Comparison of ENCODE assay signal across 8 mouse cellular contexts in genomic region chr9:69125011-69125786, GRCm38 (mm10).
A peak's percentile ranks its signal among the peaks of the same experiment; 100 is the strongest.
DNase-seq lines count a peak whose midpoint lies in the region; ATAC-seq lines count a peak whose summit lies in the region.

No protein-coding gene starts in this region.

- peak overlapping the region; percentile 83 for H3K4me2 ChIP-seq in intestine, embryonic 16.5 days (ENCODE audit: low read depth, low read length)
- H3K4me2 ChIP-seq in stomach, embryonic 14.5 days (replicated peaks; ENCODE audit: low read depth, low read length) = peak overlapping the region; percentile 66

- no peaks in the 10 kb centered on the region for H3K9me3 ChIP-seq in intestine, embryonic 16.5 days (ENCODE audit: control insufficient read depth, low read length)
- no peaks in the 10 kb centered on the region for H3K9me3 ChIP-seq in limb, embryonic 10.5 days (replicated peaks)
- H3K9me3 ChIP-seq in midbrain, embryonic 10.5 days (replicated peaks) = no peaks in the 10 kb centered on the region
- no peaks in the 10 kb centered on the region for H3K9me3 ChIP-seq in stomach, embryonic 14.5 days (ENCODE audit: control insufficient read depth, low read depth, low read length)

- WGBS in intestine, embryonic 16.5 days = 5% methylated on average over 22 of the region's 22 CpGs
- WGBS in limb, embryonic 10.5 days = 11% methylated on average over 22 of the region's 22 CpGs
- 21% methylated on average over 22 of the region's 22 CpGs for WGBS in midbrain, embryonic 10.5 days
- 4% methylated on average over 22 of the region's 22 CpGs for WGBS in stomach, embryonic 14.5 days

- ATAC-seq in intestine, embryonic 16.5 days = peak; percentile 67
- no peak for ATAC-seq in stomach, embryonic 14.5 days (ENCODE audit: insufficient number of reproducible peaks, insufficient read depth, low FRiP score, low read depth)

- no peaks in the 10 kb centered on the region for H3K27me3 ChIP-seq in intestine, embryonic 16.5 days (replicated peaks; ENCODE audit: control insufficient read depth, insufficient read depth, low read length)
- peaks cover 29% of the 10 kb centered on the region for H3K27me3 ChIP-seq in limb, embryonic 10.5 days (ENCODE audit: low read depth, poor library complexity, severe bottlenecking)
- H3K27me3 ChIP-seq in midbrain, embryonic 10.5 days (ENCODE audit: low read depth, poor library complexity, severe bottlenecking) = peaks cover 39% of the 10 kb centered on the region
- no peaks in the 10 kb centered on the region for H3K27me3 ChIP-seq in stomach, embryonic 14.5 days (ENCODE audit: control insufficient read depth, insufficient read depth, low read length)

- H3K4me1 ChIP-seq in intestine, embryonic 16.5 days (ENCODE audit: control insufficient read depth, insufficient read depth, low read length) = no peaks in the 10 kb centered on the region; the same call in 1 of the 2 replicates
- H3K4me1 ChIP-seq in limb, embryonic 10.5 days = peaks cover 43% of the 10 kb centered on the region
- H3K4me1 ChIP-seq in midbrain, embryonic 10.5 days = peaks cover 43% of the 10 kb centered on the region
- peaks cover 7% of the 10 kb centered on the region; the same call in 1 of the 2 replicates for H3K4me1 ChIP-seq in stomach, embryonic 14.5 days (ENCODE audit: control insufficient read depth, insufficient read depth, low read length)

- no peaks in the 10 kb centered on the region for H3K36me3 ChIP-seq in intestine, embryonic 16.5 days (ENCODE audit: control insufficient read depth, insufficient read depth, low read length)
- no peaks in the 10 kb centered on the region for H3K36me3 ChIP-seq in limb, embryonic 10.5 days
- H3K36me3 ChIP-seq in midbrain, embryonic 10.5 days = no peaks in the 10 kb centered on the region
- H3K36me3 ChIP-seq in stomach, embryonic 14.5 days (ENCODE audit: control insufficient read depth, insufficient read depth, low read length) = no peaks in the 10 kb centered on the region

- DNase-seq in ovary, postnatal 14 days (ENCODE audit: low spot score) = peak; percentile 6
- no peak for DNase-seq in ovary, postnatal 10 days (ENCODE audit: low spot score)
- DNase-seq in embryo, embryonic 10.5 days (ENCODE audit: low spot score) = peak; percentile 67
- peak; percentile 98 for DNase-seq in heart, adult 11 months
- no peak for DNase-seq in limb, embryonic 10.5 days (ENCODE audit: low spot score)
- peak; percentile 35 for DNase-seq in midbrain, embryonic 10.5 days (ENCODE audit: low spot score)

- no peak overlapping the region for H3K27ac ChIP-seq in intestine, embryonic 16.5 days (ENCODE audit: low read length)
- peak overlapping the region; percentile 63 for H3K27ac ChIP-seq in limb, embryonic 10.5 days
- 0 out of 2 replicates have a peak overlapping the region, but pooled peaks have one; percentile 28 for H3K27ac ChIP-seq in midbrain, embryonic 10.5 days (replicated peaks)
- no peak overlapping the region for H3K27ac ChIP-seq in stomach, embryonic 14.5 days (ENCODE audit: low read length)

- peak overlapping the region; percentile 34 for H3K4me3 ChIP-seq in intestine, embryonic 16.5 days (ENCODE audit: low read length)
- peak overlapping the region; percentile 35 for H3K4me3 ChIP-seq in limb, embryonic 10.5 days
- peak overlapping the region; percentile 41 for H3K4me3 ChIP-seq in midbrain, embryonic 10.5 days
- peak overlapping the region; percentile 13; the same call in 1 of the 2 replicates for H3K4me3 ChIP-seq in stomach, embryonic 14.5 days (ENCODE audit: low read depth, low read length)

- peak overlapping the region; percentile 43; the same call in 1 of the 2 replicates for H3K9ac ChIP-seq in intestine, embryonic 16.5 days (ENCODE audit: low read depth, low read length)
- H3K9ac ChIP-seq in stomach, embryonic 14.5 days (replicated peaks; ENCODE audit: low read depth, low read length) = no peak overlapping the region; the same call in 1 of the 2 replicates

Comparison
In these comparisons a context has a peak if more than half of its experiments do, and no peak if none do; other contexts are left out.
1. DNase-seq: peak in ovary, postnatal 14 days (single experiment), embryo, embryonic 10.5 days (single experiment), heart, adult 11 months (single experiment) and midbrain, embryonic 10.5 days (single experiment); none in ovary, postnatal 10 days (single experiment) and limb, embryonic 10.5 days (single experiment).
2. H3K27ac ChIP-seq: peak in limb, embryonic 10.5 days (single experiment) and midbrain, embryonic 10.5 days (single experiment); none in intestine, embryonic 16.5 days (single experiment) and stomach, embryonic 14.5 days (single experiment).
3. Peak in every context shown above with its lines, with median percentiles within 50 percentile points of each other: H3K4me3 ChIP-seq.